Mouse (Mus musculus): ENCODE measurements around the gene Disp1. TPM values are rescaled to one million over a fixed set of nuclear protein-coding genes. Genes with fewer than 3 reads are reported as not detected.
A peak's percentile ranks its signal among the peaks of the same experiment; 100 is the strongest.

Gene Disp1
- polyA plus RNA-seq, 1 experiment from 2014 or later = 7.7 TPM

DNA sequence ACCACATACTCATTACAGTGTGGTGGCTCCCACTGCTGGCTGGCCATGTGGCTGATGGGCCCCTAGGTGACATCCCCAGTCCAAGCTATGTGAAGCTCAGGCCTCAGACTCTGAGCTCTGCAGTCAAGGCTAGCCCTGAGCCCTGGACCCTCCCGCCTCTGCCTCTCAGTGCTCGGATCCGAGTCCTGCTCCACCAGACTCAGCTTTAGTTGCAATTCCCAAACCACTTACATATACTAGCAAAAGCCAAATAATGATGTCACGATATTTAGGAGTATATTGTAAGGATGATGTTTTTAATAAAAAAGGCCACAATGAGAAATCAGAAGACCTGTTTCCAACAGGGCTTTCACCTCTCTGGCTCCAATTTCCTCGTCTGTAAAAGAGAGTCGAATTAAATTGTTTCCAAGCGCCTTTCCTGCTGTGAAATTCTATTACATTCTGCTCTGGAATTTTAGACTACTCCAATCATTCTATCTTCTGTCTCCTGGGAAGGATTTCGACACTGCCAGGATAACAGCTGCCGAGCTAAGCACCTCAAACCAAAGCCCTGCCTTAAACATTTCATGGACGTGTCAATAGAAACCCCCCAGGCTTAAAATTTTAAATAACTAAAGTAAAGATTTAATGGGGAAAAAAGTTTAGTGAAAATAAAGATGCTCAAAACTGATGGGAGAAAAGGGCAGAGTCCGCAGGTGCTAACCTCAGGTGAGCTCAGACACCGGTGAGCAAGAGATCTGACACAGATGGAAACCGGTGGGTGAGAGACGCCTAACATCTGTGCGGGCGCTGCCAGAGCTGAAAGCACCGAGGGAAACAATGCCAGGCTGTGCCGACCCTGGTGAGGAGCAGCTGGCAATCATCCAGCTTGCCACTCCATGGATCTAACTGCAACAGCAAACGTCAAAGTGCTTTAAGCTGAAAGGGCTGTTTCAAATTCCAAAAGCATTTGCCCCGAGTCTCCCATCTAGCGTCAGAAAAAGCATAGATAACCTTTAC, 103.2 kb downstream of the Disp1 start:
- ATAC-seq (replicated peaks; ENCODE audit: low FRiP score) = 0 out of 2 replicates have a peak, but pooled peaks have one; percentile 41
- Histone ChIP-seq H3K9ac (ENCODE audit: low read depth, low read length) (no peak overlapping the region), H3K4me3 (ENCODE audit: low read depth, low read length) (no peak overlapping the region), H3K27ac (ENCODE audit: low read depth, low read length) (no peak overlapping the region), H3K4me1 (replicated peaks; ENCODE audit: control insufficient read depth, insufficient read depth, low read length) (peaks cover 4% of the 10 kb centered on the region), H3K36me3 (ENCODE audit: control insufficient read depth, insufficient read depth, low read length) (no peaks in the 10 kb centered on the region), H3K27me3 (replicated peaks; ENCODE audit: control insufficient read depth, insufficient read depth, low read length) (no peaks in the 10 kb centered on the region), H3K9me3 (ENCODE audit: control insufficient read depth, low read length) (no peaks in the 10 kb centered on the region), H3K4me2 (no peak overlapping the region)
- 75% methylated on average over 21 of the region's 21 CpGs for WGBS
- DNase-seq (ENCODE audit: low spot score) = no peak

DNA sequence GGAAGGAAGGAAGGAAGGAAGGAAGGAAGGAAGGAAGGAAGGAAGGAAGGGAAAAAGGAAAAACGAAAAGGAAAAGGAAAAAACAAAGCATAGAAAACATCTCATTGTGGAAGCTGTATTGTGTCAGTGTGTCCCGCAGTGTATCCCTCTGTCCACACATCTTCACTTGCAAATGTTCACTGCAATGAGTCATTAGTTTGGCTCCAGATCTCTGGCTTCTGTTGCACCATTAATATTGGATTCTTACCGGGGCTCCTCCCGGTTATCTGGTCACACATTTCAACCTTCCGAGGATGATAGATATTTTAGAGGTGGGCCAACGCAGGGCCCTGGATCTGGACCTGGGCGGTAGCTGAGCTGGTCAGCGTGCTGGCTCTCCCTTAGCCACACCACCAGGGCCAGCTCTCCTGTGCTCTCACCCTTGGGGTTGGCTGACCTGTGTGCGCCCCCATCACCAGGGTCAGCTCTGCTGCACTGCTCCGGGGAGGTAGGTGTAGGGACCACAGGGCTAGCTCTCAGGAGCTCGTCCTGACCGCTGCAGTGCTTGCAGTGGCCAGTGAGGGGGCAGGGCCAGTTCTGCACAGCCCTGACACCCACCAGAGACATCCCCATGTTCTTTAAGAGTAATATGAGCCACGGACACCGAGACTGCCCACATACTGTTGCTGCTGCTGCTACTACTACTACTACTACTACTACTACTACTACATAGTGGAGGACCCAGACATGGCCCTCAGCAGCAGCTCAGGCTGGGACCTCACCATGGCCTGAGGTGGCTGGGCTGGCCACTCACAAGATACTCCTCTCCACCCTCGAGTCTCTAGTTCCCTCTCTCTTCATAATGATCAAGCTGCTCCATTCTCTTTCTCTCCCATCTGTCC, 104.1 kb downstream of the Disp1 start:
- Histone ChIP-seq H3K27me3 (replicated peaks; ENCODE audit: control insufficient read depth, insufficient read depth, low read length) (no peaks in the 10 kb centered on the region), H3K4me3 (ENCODE audit: low read depth, low read length) (no peak overlapping the region), H3K9me3 (ENCODE audit: control insufficient read depth, low read length) (no peaks in the 10 kb centered on the region), H3K27ac (ENCODE audit: low read depth, low read length) (no peak overlapping the region; the same call in 1 of the 2 replicates), H3K4me1 (replicated peaks; ENCODE audit: control insufficient read depth, insufficient read depth, low read length) (peaks cover 7% of the 10 kb centered on the region), H3K36me3 (ENCODE audit: control insufficient read depth, insufficient read depth, low read length) (no peaks in the 10 kb centered on the region), H3K9ac (ENCODE audit: low read depth, low read length) (no peak overlapping the region), H3K4me2 (no peak overlapping the region)
- no peak for DNase-seq (ENCODE audit: low spot score)
- WGBS = 73% methylated on average over 15 of the region's 15 CpGs
- peak; percentile 49; the same call in 1 of the 2 replicates for ATAC-seq (replicated peaks; ENCODE audit: low FRiP score)

DNA sequence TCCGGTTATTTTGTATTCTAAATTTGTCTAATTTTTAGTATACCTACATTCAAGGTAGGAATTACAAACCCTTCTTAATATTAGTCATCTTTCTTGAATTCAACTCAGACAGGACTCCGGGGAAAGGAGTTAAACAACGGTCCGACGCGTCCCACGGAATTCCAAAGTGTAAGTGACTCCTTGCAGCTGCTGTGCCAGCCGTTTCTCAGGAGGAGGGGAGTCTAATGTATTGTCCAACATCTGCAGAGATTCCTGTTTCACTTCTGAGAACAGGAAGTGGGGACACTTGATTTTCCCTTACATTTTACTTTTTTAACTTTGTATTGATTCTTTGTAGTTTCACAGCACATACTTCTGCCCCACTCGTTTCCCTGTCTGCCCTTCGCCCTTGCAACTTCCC, 104.9 kb downstream of the Disp1 start:
- Histone ChIP-seq H3K4me2 (no peak overlapping the region), H3K36me3 (ENCODE audit: control insufficient read depth, insufficient read depth, low read length) (no peaks in the 10 kb centered on the region), H3K9ac (ENCODE audit: low read depth, low read length) (no peak overlapping the region), H3K27ac (ENCODE audit: low read depth, low read length) (no peak overlapping the region), H3K27me3 (replicated peaks; ENCODE audit: control insufficient read depth, insufficient read depth, low read length) (no peaks in the 10 kb centered on the region), H3K9me3 (ENCODE audit: control insufficient read depth, low read length) (no peaks in the 10 kb centered on the region), H3K4me1 (replicated peaks; ENCODE audit: control insufficient read depth, insufficient read depth, low read length) (peaks cover 7% of the 10 kb centered on the region), H3K4me3 (ENCODE audit: low read depth, low read length) (no peak overlapping the region)
- DNase-seq (ENCODE audit: low spot score) = no peak
- WGBS = 61% methylated on average over 10 of the region's 10 CpGs
- ATAC-seq (replicated peaks; ENCODE audit: low FRiP score) = no peak

DNA sequence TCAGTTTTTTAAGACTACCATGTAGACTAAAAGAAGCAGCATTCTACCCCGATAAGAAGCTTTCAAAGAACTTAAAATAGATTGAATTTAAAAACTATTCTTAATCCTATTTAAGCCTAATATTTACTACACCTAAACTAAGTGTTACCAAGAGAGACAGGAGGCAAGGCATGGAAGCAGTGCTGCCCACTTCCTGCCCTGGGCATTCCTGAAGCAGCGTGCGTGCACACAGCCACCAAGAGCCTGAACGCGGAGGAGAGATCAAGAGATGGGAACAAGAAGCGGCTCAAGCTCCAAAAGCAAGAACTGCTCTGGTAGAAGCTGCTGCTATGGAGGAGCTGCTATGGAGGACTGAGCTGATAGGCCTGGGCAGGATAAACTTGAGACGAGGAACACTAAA, 106.2 kb downstream of the Disp1 start:
- Histone ChIP-seq H3K4me1 (replicated peaks; ENCODE audit: control insufficient read depth, insufficient read depth, low read length) (peaks cover 7% of the 10 kb centered on the region), H3K27ac (ENCODE audit: low read depth, low read length) (no peak overlapping the region), H3K27me3 (replicated peaks; ENCODE audit: control insufficient read depth, insufficient read depth, low read length) (no peaks in the 10 kb centered on the region), H3K36me3 (ENCODE audit: control insufficient read depth, insufficient read depth, low read length) (no peaks in the 10 kb centered on the region), H3K4me2 (no peak overlapping the region), H3K9ac (ENCODE audit: low read depth, low read length) (no peak overlapping the region), H3K9me3 (ENCODE audit: control insufficient read depth, low read length) (no peaks in the 10 kb centered on the region), H3K4me3 (ENCODE audit: low read depth, low read length) (no peak overlapping the region)
- DNase-seq (ENCODE audit: low spot score) = no peak
- WGBS = 75% methylated on average over 7 of the region's 7 CpGs
- no peak for ATAC-seq (replicated peaks; ENCODE audit: low FRiP score)

DNA sequence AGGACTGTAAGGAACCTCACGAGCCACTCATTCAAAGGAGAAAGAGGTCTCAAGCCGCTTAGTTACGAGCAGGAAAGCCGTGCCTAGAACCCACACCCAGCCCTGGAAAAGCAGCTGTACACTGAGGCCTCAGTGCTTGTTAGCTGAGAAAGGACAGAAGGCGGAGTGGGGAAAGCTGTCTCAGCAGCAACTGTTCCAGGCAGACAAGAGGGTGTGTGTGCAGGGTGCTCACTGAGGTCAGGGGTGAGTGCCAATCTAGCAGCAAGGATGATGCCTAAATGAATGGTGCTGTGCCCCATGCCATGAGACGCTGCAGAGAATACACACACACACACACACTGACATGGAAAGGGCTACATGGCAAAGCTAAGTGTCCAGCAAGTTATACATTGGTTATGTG, 106.8 kb downstream of the Disp1 start:
- 84% methylated on average over 6 of the region's 6 CpGs for WGBS
- DNase-seq (ENCODE audit: low spot score) (no peak), ATAC-seq (replicated peaks; ENCODE audit: low FRiP score) (no peak)
- H3K36me3 ChIP-seq (ENCODE audit: control insufficient read depth, insufficient read depth, low read length) = no peaks in the 10 kb centered on the region
- H3K9ac ChIP-seq (ENCODE audit: low read depth, low read length) = no peak overlapping the region
- H3K27ac ChIP-seq (ENCODE audit: low read depth, low read length) = no peak overlapping the region
- no peak overlapping the region for H3K4me2 ChIP-seq
- H3K9me3 ChIP-seq (ENCODE audit: control insufficient read depth, low read length) = no peaks in the 10 kb centered on the region
- peaks cover 7% of the 10 kb centered on the region for H3K4me1 ChIP-seq (replicated peaks; ENCODE audit: control insufficient read depth, insufficient read depth, low read length)
- H3K4me3 ChIP-seq (ENCODE audit: low read depth, low read length) = no peak overlapping the region
- no peaks in the 10 kb centered on the region for H3K27me3 ChIP-seq (replicated peaks; ENCODE audit: control insufficient read depth, insufficient read depth, low read length)

DNA sequence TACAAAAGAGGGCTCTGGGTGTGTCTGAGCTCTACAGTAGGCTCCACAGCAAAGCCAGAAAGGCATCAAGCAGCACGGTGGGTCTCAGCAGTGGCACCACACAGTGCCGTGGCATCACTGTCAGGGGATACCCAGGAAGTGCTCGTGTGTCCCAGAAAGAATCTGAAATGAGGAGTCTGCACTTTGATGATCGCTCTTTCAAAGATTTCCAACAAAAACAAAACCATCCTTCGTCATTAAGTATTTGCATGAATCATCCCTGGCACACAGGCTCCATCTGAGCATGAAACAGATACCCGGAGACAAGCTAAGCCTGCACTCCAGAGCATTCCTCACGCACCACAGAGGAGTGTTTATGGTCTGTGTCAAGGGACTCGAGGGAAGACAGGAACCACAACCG, 107.8 kb downstream of the Disp1 start:
- Histone ChIP-seq H3K4me3 (ENCODE audit: low read depth, low read length) (no peak overlapping the region), H3K27me3 (replicated peaks; ENCODE audit: control insufficient read depth, insufficient read depth, low read length) (no peaks in the 10 kb centered on the region), H3K4me1 (replicated peaks; ENCODE audit: control insufficient read depth, insufficient read depth, low read length) (peaks cover 7% of the 10 kb centered on the region), H3K36me3 (ENCODE audit: control insufficient read depth, insufficient read depth, low read length) (no peaks in the 10 kb centered on the region), H3K9ac (ENCODE audit: low read depth, low read length) (no peak overlapping the region), H3K27ac (ENCODE audit: low read depth, low read length) (no peak overlapping the region), H3K9me3 (ENCODE audit: control insufficient read depth, low read length) (no peaks in the 10 kb centered on the region), H3K4me2 (no peak overlapping the region)
- ATAC-seq (replicated peaks; ENCODE audit: low FRiP score) (no peak), DNase-seq (ENCODE audit: low spot score) (no peak)
- WGBS = 58% methylated on average over 9 of the region's 9 CpGs

DNA sequence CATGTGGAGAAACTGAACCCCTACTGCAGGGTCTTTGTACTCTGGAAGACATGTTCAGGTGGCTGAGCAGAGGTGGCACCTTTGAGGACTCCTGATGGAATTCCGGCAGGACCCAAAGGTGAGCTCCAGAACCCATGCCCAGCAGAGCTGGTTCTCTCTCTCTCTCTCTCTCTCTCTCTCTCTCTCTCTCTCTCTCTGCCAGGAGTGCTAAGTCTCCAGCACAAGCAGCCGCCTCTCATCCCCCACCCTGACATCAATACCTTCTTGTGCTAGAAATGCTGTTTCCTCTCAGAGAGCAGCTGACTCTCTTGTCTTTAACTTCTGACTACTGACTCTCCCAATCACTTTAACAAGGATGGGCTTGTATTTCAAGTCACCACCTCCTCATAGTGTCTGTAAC, 113.8 kb downstream of the Disp1 start:
- no peak for ATAC-seq (replicated peaks; ENCODE audit: low FRiP score)

DNA sequence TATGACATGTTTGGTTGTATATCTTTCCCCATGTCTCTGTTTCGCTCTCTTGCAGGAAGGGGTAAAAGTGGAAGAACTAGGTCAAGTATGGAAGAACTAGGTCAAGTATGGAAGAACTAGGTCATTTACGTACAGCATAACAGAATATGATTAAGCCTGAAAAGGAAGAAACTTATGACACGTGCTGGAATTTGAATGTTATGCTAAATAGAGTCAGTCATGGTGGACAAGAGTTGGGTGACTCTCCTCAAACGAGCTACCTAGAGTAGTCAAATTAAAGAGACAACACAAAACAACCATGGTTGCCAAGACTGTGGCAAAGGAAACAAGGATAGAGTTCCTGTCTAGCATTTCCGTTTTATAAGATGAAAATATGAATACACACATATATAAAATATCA, 116.6 kb downstream of the Disp1 start:
- H3K4me2 ChIP-seq = no peak overlapping the region
- no peak for DNase-seq (ENCODE audit: low spot score)
- no peak overlapping the region for H3K9ac ChIP-seq (ENCODE audit: low read depth, low read length)
- no peaks in the 10 kb centered on the region; the same call in none of the 2 replicates for H3K4me1 ChIP-seq (replicated peaks; ENCODE audit: control insufficient read depth, insufficient read depth, low read length)
- H3K27ac ChIP-seq (ENCODE audit: low read depth, low read length) = no peak overlapping the region
- no peaks in the 10 kb centered on the region for H3K27me3 ChIP-seq (replicated peaks; ENCODE audit: control insufficient read depth, insufficient read depth, low read length)
- H3K36me3 ChIP-seq (ENCODE audit: control insufficient read depth, insufficient read depth, low read length) = no peaks in the 10 kb centered on the region
- no peaks in the 10 kb centered on the region for H3K9me3 ChIP-seq (ENCODE audit: control insufficient read depth, low read length)
- ATAC-seq (replicated peaks; ENCODE audit: low FRiP score) = no peak
- H3K4me3 ChIP-seq (ENCODE audit: low read depth, low read length) = no peak overlapping the region
- 84% methylated on average over 5 of the region's 5 CpGs for WGBS

More for the DNA sequence above, 113.8 kb downstream of the Disp1 start:
- no peak overlapping the region for H3K9ac ChIP-seq (ENCODE audit: low read depth, low read length)
- H3K4me3 ChIP-seq (ENCODE audit: low read depth, low read length) = no peak overlapping the region
- DNase-seq (ENCODE audit: low spot score) = no peak
- no peak overlapping the region for H3K27ac ChIP-seq (ENCODE audit: low read depth, low read length)
- H3K4me1 ChIP-seq (replicated peaks; ENCODE audit: control insufficient read depth, insufficient read depth, low read length) = no peaks in the 10 kb centered on the region; the same call in none of the 2 replicates
- H3K36me3 ChIP-seq (ENCODE audit: control insufficient read depth, insufficient read depth, low read length) = no peaks in the 10 kb centered on the region
- WGBS = 77% methylated on average over 2 of the region's 2 CpGs
- no peaks in the 10 kb centered on the region for H3K27me3 ChIP-seq (replicated peaks; ENCODE audit: control insufficient read depth, insufficient read depth, low read length)
- no peak overlapping the region for H3K4me2 ChIP-seq
- H3K9me3 ChIP-seq (ENCODE audit: control insufficient read depth, low read length) = no peaks in the 10 kb centered on the region

Measured in liver, embryonic 11.5 days (tissue).